Comparison of ENCODE assay signal across 27 mouse cellular contexts in the genomic region with DNA sequence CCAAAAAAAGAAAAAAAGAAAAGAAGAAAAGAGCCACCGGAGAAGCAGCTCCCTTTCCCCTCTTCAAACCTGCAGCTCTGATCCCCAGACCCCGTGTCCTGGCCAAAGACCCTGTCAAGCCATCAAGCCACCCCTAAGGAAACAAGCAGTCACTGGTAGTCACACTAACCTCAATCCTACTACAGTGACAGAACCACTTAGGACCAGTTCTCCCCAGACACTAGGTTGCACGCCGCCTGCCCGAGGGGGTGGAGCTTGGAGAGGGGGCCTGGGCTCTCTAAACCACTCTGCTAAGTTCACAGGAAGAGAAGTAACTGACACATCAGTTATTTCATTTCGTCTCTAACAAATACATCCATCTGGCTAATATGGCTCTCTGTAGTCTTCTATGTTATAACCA. TPM values are rescaled to one million over a fixed set of nuclear protein-coding genes. Genes with fewer than 3 reads are reported as not detected.
DNase-seq lines count a peak whose midpoint lies in the region; ATAC-seq and TF ChIP-seq lines count a peak whose summit lies in the region.
"Had no signal": no experiment of that assay in that cellular context is flagged by ENCODE, and none has a peak within 500 bp of the region (broad histone marks: within the 10 kb centered on the region; RNA-seq: fewer than 3 reads in every experiment).

No protein-coding gene starts in this region.

- H3K9ac ChIP-seq in forebrain, postnatal 0 days = no peak overlapping the region
- H3K9ac ChIP-seq: embryonic facial prominence, embryonic 12.5 days; forebrain, embryonic 13.5 days; forebrain, embryonic 15.5 days had no signal

- peak; percentile 12 for DNase-seq in 3134 (ENCODE audit: extremely low read depth, insufficient read length, low spot score)
- peak; percentile 50 for DNase-seq in ES-CJ7 (ENCODE audit: low read depth, low spot score)
- peak; percentile 41 for DNase-seq in R1 (ENCODE audit: low read depth, low spot score)
- DNase-seq in left cerebral cortex, adult 18-20 months (ENCODE audit: low spot score in 2 of 2) = no peak
- DNase-seq in thymus, postnatal 25 days = no peak
- no peak for DNase-seq in forebrain, postnatal 0 days
- DNase-seq: adrenal gland, adult 8-10 months; adrenal gland, postnatal 14 days; adrenal gland, postnatal 36 days; B cell, adult 2 months; cerebellum, adult 11-12 months; cerebellum, adult 2 months; cerebellum, adult 9-10 months; cerebellum, postnatal 10 days; cerebellum, postnatal 25 days had no signal

- H3K9me3 ChIP-seq in forebrain, postnatal 0 days (ENCODE audit: low read length) = no peaks in the 10 kb centered on the region
- H3K9me3 ChIP-seq: embryonic facial prominence, embryonic 10.5 days; embryonic facial prominence, embryonic 12.5 days; forebrain, embryonic 13.5 days; forebrain, embryonic 15.5 days had no signal

- no peak for TF ChIP-seq CTCF in forebrain, postnatal 0 days (IDR thresholded peaks at IDR 0.05; ENCODE audit: low read depth)

- H3K27ac ChIP-seq in forebrain, postnatal 0 days (ENCODE audit: low read depth, low read length) = no peak overlapping the region
- H3K27ac ChIP-seq: embryonic facial prominence, embryonic 10.5 days; embryonic facial prominence, embryonic 12.5 days; forebrain, embryonic 13.5 days; forebrain, embryonic 15.5 days had no signal

- peaks cover 28% of the 10 kb centered on the region for H3K36me3 ChIP-seq in forebrain, postnatal 0 days (ENCODE audit: insufficient read depth)

- H3K4me1 ChIP-seq in forebrain, postnatal 0 days (ENCODE audit: insufficient read depth) = peaks cover 13% of the 10 kb centered on the region; the same call in 1 of the 2 replicates

- 96% methylated on average over 6 of the region's 6 CpGs for WGBS in forebrain, postnatal 0 days

- ATAC-seq in forebrain, postnatal 0 days = no peak
- ATAC-seq: activated CD4-positive, CD25-positive, alpha-beta regulatory T cell, adult 4 months; CD4-positive, CD25-positive, alpha-beta regulatory T cell, adult 4 months; forebrain, embryonic 13.5 days; forebrain, embryonic 15.5 days; Patski had no signal

- no peaks in the 10 kb centered on the region for H3K27me3 ChIP-seq in forebrain, postnatal 0 days (ENCODE audit: insufficient read depth, low read length)
- H3K27me3 ChIP-seq: CH12.LX; embryonic facial prominence, embryonic 12.5 days; forebrain, embryonic 13.5 days; forebrain, embryonic 15.5 days; Patski had no signal

- no peak overlapping the region for H3K4me2 ChIP-seq in forebrain, postnatal 0 days (ENCODE audit: low read depth)
- H3K4me2 ChIP-seq: embryonic facial prominence, embryonic 12.5 days; forebrain, embryonic 13.5 days; forebrain, embryonic 15.5 days had no signal

- no peak overlapping the region for H3K4me3 ChIP-seq in forebrain, postnatal 0 days (ENCODE audit: low read depth, low read length)
- H3K4me3 ChIP-seq: embryonic facial prominence, embryonic 10.5 days; embryonic facial prominence, embryonic 12.5 days; forebrain, embryonic 13.5 days; forebrain, embryonic 15.5 days had no signal

RNA-seq across cellular contexts. Expression of a gene that starts 3.7 kb away (rescaled TPM):
- total RNA-seq in left cerebral cortex, adult 18-20 months (2021) = 10 to 100 TPM; 39.5 to 46.7 TPM
- 30.2 and 33.7 TPM in 2 replicates for total RNA-seq in forebrain, postnatal 0 days (2014; rRNA removed)
- polyA plus RNA-seq in forebrain, postnatal 0 days (2015; fragmentation: Nextera tagmentation; extraction: Ambion mirVana) = 54.6 and 59.4 TPM in 2 replicates

RNA-seq across cellular contexts. Expression of a gene that starts 39.6 kb away (rescaled TPM):
- total RNA-seq in left cerebral cortex, adult 18-20 months (2021) = not detected
- total RNA-seq in forebrain, postnatal 0 days (2014; rRNA removed) = not detected in 2 replicates
- not detected in 2 replicates for polyA plus RNA-seq in forebrain, postnatal 0 days (2015; fragmentation: Nextera tagmentation; extraction: Ambion mirVana)
- total RNA-seq: adrenal gland, adult 18-20 months; adrenal gland, adult 8-10 months; adrenal gland, postnatal 14 days; adrenal gland, postnatal 36 days; CH12.LX; ES-E14 had no signal
- polyA plus RNA-seq: CD4-positive, CD25-positive, alpha-beta regulatory T cell, adult 4 months; cerebellum, adult 2 months; embryonic facial prominence, embryonic 10.5 days; forebrain, embryonic 11.5 days; forebrain, embryonic 13.5 days; forebrain, embryonic 15.5 days; Patski had no signal

RNA-seq across cellular contexts. Expression of a gene that starts 44.2 kb away (rescaled TPM):
- not detected for total RNA-seq in left cerebral cortex, adult 18-20 months (2021)
- total RNA-seq in forebrain, postnatal 0 days (2014; rRNA removed) = not detected in 2 replicates
- polyA plus RNA-seq in forebrain, postnatal 0 days (2015; fragmentation: Nextera tagmentation; extraction: Ambion mirVana) = not detected in 2 replicates
- total RNA-seq: adrenal gland, adult 18-20 months; adrenal gland, adult 8-10 months; adrenal gland, postnatal 14 days; adrenal gland, postnatal 36 days; CH12.LX; ES-E14 had no signal
- polyA plus RNA-seq: activated CD4-positive, CD25-positive, alpha-beta regulatory T cell, adult 4 months; CD4-positive, CD25-positive, alpha-beta regulatory T cell, adult 4 months; cerebellum, adult 2 months; cortical plate, adult 2 months; embryonic facial prominence, embryonic 10.5 days; embryonic facial prominence, embryonic 12.5 days; forebrain, embryonic 11.5 days; forebrain, embryonic 13.5 days; forebrain, embryonic 15.5 days; Patski had no signal

Comparison
In these comparisons a context has a peak if more than half of its experiments do, and no peak if none do; other contexts are left out.
1. DNase-seq: peak in 3134 (single experiment), ES-CJ7 (single experiment) and R1 (single experiment); none in left cerebral cortex, adult 18-20 months (0 of 2), thymus, postnatal 25 days (single experiment) and forebrain, postnatal 0 days (single experiment).